Mouse (Mus musculus) testis, adult 2 months (tissue): ENCODE results near the gene Hras.

Experiments
- CTCF ChIP-seq: fragments of 200-500 bp; IDR thresholded peaks from 2 replicates; pipeline ENCODE4 v1.5.1; 2012; ENCODE audit warnings: low read depth, mild to moderate bottlenecking, inconsistent platforms, low read length, moderate library complexity; ENCODE audit not compliant: control insufficient read depth, insufficient read depth, insufficient replicate concordance
- POLR2A ChIP-seq: fragments of 200-500 bp; IDR thresholded peaks from 2 replicates; pipeline ENCODE4 v1.6.1; 2012; ENCODE audit warnings: low read depth, mild to moderate bottlenecking, inconsistent platforms, low read length, moderate library complexity; ENCODE audit not compliant: control insufficient read depth

DNA sequence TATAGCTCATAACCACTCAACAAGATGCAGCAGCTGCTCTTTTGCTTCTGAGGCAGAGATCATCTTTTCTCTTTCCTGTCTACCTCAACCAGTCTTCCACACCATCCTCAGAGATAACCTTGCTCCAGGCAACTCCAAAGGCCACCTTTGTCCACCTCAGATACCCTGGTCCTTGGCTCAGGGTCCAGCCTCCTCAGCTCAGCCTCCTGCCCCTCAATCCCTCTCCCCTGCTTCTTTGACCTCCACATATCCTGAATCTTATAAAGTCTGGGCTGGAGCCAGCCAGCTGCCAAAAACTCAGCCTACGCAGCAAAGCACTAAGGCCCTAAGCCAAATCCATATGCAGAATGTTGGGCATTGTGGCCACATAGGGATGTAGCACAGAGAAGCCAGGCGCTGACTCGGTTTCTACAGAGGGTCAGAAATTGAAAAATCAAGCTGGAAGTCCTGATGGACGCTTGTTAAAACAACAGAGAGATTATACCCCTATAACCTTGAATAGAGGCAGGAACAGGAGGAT, 29.0 kb upstream of the Hras start:
- no peak for TF ChIP-seq CTCF
- TF ChIP-seq POLR2A: no peak
